Mouse (Mus musculus) left cerebral cortex, postnatal 25 days (tissue): ENCODE results near the gene Phxr2. TPM values are rescaled to one million over a fixed set of nuclear protein-coding genes. Genes with fewer than 3 reads are reported as not detected.

Experiments used
- DNase-seq, 2 experiments: peaks; one replicate each; pipeline ENCODE4 v3.0.0; 2022; ENCODE audit warnings: low spot score in 2 of 2, mixed read lengths in 1 of 2
- intact Hi-C: fragments of 180-260 bp; cut with DNase I; formaldehyde crosslinking; loops from one replicate; pipeline ENCODE4 v1.15.1; 2025
- total RNA-seq, 2 experiments: library from RNA; stranded (reverse); gene quantifications; 2 replicates each; pipeline ENCODE4 v1.2.3; 2021

Phxr2 gene
- total RNA-seq, 2 experiments from 2014 or later, result not detected

GRCm38 (mm10) chr10:99145611-99146010 lies 19.5 kb upstream of the Phxr2 start:
- intact Hi-C loops, result no loop called here
- no peak for DNase-seq

GRCm38 (mm10) chr10:99136337-99136736 lies 10.2 kb upstream of the Phxr2 start:
- DNase-seq, result no peak
- intact Hi-C loops, result no loop called here

GRCm38 (mm10) chr10:99133321-99133875 lies 7.3 kb upstream of the Phxr2 start:
- DNase-seq, result no peak
- intact Hi-C loops, result no loop called here

- DNase-seq, result no peak
- intact Hi-C loops, result no loop called here
Measured at GRCm38 (mm10) chr10:99132595-99133272, 6.6 kb upstream of the Phxr2 start.

GRCm38 (mm10) chr10:99132189-99132588 lies 6.1 kb upstream of the Phxr2 start:
- intact Hi-C loops, result no loop called here
- DNase-seq, result peak; percentile 30 to 42

- intact Hi-C loops, result no loop called here
- no peak for DNase-seq
Measured at GRCm38 (mm10) chr10:99131298-99131697, 5.2 kb upstream of the Phxr2 start.

GRCm38 (mm10) chr10:99130611-99131010 lies 4.5 kb upstream of the Phxr2 start:
- peak; percentile 39 to 43 for DNase-seq
- intact Hi-C loops, result no loop called here

- intact Hi-C loops, result no loop called here
- DNase-seq, result no peak
Measured at GRCm38 (mm10) chr10:99127691-99128261, 1.7 kb upstream of the Phxr2 start.

- intact Hi-C loops, result no loop called here
Measured at GRCm38 (mm10) chr10:99126954-99127353, 829 bp upstream of the Phxr2 start.

GRCm38 (mm10) chr10:99119471-99119870 lies 6.7 kb downstream of the Phxr2 start:
- no peak for DNase-seq
- intact Hi-C loops, result no loop called here

More at GRCm38 (mm10) chr10:99126954-99127353, 829 bp upstream of the Phxr2 start:
- DNase-seq, result no peak

- intact Hi-C loops, result no loop called here
- no peak for DNase-seq
Measured at GRCm38 (mm10) chr10:99118697-99119096, 7.4 kb downstream of the Phxr2 start.

GRCm38 (mm10) chr10:99117876-99118275 lies 8.2 kb downstream of the Phxr2 start:
- intact Hi-C loops, result no loop called here
- no peak for DNase-seq

- no peak for DNase-seq
- intact Hi-C loops, result no loop called here
Measured at GRCm38 (mm10) chr10:99116650-99117615, 9.2 kb downstream of the Phxr2 start.

GRCm38 (mm10) chr10:99116237-99116632 lies 9.9 kb downstream of the Phxr2 start:
- DNase-seq, result peak in 1 of 2 experiments; percentile 57
- intact Hi-C loops, result no loop called here

GRCm38 (mm10) chr10:99115471-99116236 lies 10.5 kb downstream of the Phxr2 start:
- intact Hi-C loops, result no loop called here
- DNase-seq, result no peak

GRCm38 (mm10) chr10:99114295-99114694 lies 11.8 kb downstream of the Phxr2 start:
- intact Hi-C loops, result loop anchor here (5.0 kb wide), 1 partner anchor 38 kb away; no protein-coding TSS in a partner anchor
- DNase-seq, result no peak

GRCm38 (mm10) chr10:99113533-99113932 lies 12.6 kb downstream of the Phxr2 start:
- DNase-seq, result no peak
- intact Hi-C loops, result loop anchor here (5.0 kb wide), 1 partner anchor 39 kb away; no protein-coding TSS in a partner anchor

- intact Hi-C loops, result no loop called here
- no peak for DNase-seq
Measured at GRCm38 (mm10) chr10:99108431-99108982, 17.6 kb downstream of the Phxr2 start.

- intact Hi-C loops, result loop anchor here (1.0 kb wide), 1 partner anchor 507 kb away; no protein-coding TSS in a partner anchor
- peak; percentile 53 to 66 for DNase-seq
Measured at GRCm38 (mm10) chr10:99107964-99108363, 18.2 kb downstream of the Phxr2 start, which contains the start of gene Galnt4. Gene Galnt4 (plus strand): TSS chr10:99108159.
